Mouse (Mus musculus) liver, adult (tissue): Measurements from ENCODE around the gene Kcnt2.

Experiments used
- GATA4 ChIP-seq: IDR thresholded peaks from 2 replicates; pipeline ENCODE4 v1.6.1; 2014; ENCODE audit warnings: mild to moderate bottlenecking, low read length; ENCODE audit not compliant: insufficient replicate concordance

Gene Kcnt2

DNA sequence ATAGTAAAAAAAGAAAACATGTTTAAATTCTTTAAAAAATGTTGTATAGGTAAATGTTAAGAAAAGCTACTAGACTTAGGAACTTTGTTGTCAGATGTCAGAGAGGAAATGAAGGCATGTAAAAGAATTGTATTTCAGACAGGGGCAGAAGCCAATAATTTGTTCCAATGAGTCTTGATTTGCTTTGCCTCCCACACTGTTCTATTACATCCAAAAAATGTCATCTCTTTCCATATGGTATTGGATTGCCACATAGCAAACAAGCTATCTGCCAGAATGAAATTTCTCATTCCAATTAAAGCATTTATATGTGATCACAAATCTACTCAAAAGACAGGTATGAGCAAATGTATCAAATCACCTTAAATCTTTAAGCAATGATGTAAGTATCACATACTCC lies 314.8 kb downstream of the Kcnt2 start:
- TF ChIP-seq GATA4 = no peak

DNA sequence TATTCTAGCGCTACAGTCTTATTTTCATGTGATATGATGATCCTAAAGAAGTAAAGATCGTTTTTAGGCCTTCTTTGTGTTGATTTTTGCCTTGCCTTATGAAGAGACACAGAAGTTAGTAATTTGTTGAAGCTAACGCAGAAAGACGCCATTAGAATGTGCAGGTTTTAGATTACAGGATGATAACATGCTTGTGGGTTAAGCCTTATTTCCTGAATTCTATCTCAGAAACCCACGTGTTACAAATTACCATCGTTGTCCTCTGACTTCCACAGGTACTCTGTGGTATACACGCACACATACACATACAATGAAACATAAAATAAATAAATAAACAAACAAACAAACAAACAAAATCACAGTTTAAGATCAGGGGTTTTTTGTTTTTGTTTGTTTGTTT lies 326.2 kb downstream of the Kcnt2 start:
- no peak for TF ChIP-seq GATA4

DNA sequence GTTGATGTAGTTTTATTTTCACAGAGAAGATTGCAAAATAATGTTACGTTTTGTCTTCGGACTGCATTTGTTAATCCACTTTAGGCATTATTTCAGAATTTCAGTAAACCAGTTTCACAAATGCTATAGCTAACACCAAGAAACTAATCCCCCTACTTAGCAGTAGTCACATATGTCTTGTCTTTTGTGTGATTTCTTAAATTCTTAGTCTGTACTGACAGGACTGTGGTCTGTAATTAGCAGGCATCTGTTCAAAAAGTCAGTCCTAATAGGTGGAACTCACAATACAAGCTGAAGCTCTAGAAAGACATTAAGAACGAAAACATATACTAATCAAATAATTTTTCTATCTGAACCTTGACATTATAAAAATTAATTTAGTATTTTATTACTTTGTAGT lies 332.6 kb downstream of the Kcnt2 start:
- no peak for TF ChIP-seq GATA4

DNA sequence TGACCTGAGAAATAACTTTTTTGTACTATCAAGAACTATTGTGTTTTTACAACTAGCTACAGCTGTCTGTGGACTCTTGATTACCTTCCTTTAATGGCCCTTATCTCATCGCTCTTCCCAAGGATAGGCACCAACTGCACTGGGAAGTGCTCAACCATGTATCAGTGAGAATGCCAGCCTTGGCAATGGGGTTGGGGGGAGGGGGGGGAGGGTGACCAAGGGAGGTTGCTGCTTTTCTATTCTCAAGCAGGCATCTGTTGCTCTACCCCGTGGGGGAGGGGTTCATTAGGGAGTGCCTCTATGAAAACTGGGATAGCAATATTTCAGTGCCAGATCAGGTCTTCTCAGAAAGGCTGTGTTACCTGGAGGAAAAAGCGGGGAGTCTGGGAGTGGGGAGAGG lies 342.3 kb downstream of the Kcnt2 start:
- TF ChIP-seq GATA4 = no peak

DNA sequence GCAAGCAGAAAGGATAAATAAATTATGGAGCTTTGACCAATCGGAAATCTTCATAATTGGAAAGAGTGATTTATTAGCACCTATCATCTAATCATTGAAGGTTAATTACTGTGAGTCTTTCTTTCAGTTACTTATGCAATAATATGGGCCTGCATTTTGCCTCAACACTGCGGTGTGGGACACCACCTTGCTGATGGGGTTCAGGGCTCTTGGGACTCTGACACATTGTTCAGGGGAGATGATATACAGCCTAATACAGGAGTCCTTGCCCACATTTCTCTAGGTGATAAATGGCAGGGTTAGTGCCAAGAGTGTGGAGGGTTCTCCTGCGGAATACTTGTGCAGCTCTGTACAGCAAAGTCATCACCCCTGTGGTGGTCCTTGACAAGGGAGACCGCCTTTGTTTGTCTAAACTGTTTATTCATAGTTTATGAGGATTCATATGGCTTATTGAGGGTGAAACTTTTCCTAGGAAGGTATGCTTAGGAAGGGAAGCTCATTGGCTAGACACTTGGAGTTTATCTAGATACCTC lies 362.9 kb downstream of the Kcnt2 start:
- no peak for TF ChIP-seq GATA4

DNA sequence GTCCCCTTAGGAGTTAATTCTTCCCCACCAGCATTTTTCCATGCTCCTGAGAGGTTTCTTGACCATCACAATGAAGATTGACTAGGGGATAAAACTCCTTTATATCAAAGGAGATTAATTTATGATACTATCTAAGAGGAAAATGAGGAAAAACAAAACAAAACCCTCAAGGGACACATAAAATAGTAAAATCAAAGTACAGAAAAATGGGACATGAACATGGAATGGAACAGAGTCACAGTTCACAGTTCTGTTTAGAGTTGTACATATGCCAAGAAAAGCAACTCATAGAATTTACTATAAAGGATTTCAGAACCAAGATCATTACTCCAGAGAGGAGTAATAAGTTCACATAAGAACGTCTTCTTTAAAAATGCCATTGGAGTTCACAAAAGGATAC lies 367.1 kb downstream of the Kcnt2 start:
- TF ChIP-seq GATA4 = no peak

DNA sequence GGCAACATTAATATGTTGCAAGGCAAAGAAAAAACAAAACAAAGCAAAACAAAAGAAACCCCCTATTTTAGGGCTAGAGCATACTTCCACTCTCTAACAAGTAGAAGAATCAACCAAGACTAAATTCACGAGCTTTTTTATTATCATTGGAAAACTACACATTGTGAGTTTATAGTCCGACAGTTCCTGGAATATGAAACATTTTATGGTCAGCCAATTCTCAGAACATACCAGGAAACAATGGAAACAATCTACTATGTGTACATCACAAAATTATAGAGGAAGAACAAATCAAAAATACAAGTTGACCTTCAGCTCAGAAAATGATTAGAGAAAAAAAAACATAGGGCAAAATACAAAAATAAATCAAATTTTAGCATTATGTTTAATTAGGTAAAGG lies 368.9 kb downstream of the Kcnt2 start:
- no peak for TF ChIP-seq GATA4

DNA sequence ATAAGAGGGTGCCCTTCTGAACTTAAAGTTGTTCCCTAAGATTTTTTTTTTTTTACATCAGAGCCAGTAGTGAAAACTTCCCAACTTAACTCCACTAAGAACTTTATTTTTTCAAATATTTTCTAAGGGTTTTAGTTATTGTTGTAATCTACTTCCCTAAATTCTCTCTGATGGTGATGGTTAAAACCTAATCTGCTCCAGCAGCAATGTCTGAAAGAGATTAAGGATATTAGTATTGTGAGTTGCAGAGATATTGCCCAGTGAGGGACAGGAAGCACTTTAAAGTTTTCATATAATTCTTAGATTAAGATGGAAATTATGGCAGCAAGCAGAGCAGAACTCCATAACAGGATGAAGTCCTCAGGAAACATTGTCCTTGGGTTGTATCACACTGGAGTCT lies 372.2 kb downstream of the Kcnt2 start:
- TF ChIP-seq GATA4 = no peak

DNA sequence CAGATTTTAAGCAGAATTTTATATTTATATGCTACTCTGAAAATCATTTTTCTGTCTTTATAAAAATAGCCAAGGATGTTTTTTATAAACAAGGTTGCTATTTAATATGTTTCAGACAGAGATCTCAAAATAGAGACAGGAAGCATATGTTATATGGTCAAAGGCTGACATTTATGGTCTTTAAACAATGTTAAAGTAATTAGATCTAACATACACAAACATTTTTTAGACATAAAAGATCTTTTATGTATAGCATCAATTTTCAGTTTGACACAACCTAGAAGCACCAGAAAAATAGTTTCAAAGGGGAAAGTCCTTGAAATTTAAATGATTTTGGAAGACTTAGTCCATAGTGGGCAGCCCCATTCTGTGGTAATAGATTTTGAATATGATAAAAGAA lies 379.0 kb downstream of the Kcnt2 start:
- no peak for TF ChIP-seq GATA4

DNA sequence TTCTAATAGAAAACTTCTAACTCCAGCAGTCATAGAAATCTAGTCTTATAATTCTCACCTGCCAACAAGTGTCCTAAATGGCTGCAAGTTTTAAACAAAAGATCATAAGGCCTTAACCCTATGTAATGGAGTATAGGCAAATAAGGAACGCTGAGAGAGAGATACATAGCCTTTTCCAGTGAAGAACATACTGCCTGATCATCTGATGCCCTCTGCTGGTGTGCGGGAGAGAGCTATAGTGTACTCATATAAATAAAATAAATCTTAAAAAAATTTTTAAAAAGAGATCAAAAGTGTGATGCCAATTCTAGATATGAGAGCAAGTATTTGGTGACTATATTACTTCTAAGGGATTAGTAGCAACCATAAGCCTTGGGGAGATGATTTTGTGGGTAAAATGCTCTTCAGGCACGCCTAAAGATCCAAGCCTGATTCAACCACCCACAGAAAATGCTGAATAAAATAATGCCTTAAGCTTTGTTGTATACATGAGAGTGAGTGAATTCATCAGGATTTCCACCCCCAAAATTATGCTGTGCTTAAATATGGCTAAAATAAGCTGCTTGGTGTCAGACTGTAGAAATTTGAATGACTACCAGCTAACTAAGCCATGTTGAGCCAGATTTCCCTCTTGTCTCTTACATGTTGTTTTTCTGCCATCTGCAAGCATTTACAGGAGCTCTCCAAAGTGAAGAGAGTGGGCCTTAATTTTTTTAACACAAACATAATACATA lies 413.8 kb downstream of the Kcnt2 start:
- no peak for TF ChIP-seq GATA4

DNA sequence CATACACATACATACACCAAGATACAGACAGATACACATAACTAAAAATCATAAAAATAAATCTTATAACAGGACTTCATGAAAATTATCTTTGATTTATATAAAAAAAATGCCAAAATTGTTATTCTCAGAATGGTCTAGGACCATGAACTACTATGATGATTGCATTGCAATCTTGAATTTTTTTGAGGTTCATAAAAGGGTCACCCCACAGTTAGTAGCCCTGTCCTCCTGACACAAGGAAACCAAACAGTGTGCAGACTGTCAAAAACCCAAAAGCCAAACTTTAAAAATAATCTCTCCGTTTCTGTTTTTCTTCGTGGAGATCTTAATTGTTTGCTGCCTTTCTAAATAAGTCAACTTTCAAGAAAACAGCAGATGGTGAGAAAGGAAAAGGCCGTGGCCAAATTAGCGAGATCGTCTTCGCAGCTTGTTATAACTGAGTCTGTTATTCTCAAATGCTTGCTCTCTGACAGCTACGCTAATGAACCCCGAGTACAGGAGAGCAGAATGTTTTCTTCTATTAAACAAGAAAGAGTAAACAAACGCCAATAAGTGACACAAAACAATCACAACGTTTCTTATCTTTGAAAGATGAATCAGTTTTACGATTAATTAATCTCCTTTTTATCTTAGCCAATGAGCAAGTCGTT lies 414.9 kb downstream of the Kcnt2 start:
- TF ChIP-seq GATA4 = no peak

DNA sequence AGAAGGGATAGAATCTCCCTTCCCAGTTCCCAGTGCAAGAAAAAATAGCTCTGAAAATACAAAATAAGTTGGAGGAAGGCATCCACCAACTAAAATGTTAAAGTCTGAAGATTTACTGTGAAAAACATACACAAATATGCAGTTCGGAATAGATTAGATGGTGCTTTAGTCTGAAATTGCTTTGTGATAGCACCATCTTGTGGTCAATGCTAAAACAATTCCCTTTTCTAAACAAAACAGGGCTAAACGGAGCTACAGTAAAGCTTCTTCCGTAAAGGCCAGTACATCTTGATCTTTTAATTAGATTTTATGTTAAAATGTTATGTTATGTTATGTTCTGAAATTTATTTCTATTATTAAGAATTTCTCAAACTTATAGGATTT lies 415.4 kb downstream of the Kcnt2 start:
- TF ChIP-seq GATA4 = no peak
